Mouse (Mus musculus): Measurements from ENCODE around the gene Ackr2.

Ackr2 gene

GRCm38 (mm10) chr9:121891301-121891700 lies 6.9 kb upstream of the Ackr2 start:
- DNase-seq (ENCODE audit: low read depth, low spot score), result no peak

GRCm38 (mm10) chr9:121892057-121892687 lies 6.0 kb upstream of the Ackr2 start:
- no peak for DNase-seq (ENCODE audit: low read depth, low spot score)

- DNase-seq (ENCODE audit: low read depth, low spot score), result no peak
Observed at GRCm38 (mm10) chr9:121894447-121894846, 3.7 kb upstream of the Ackr2 start.

GRCm38 (mm10) chr9:121895392-121895993 lies 2.7 kb upstream of the Ackr2 start:
- no peak for DNase-seq (ENCODE audit: low read depth, low spot score)

- no peak for DNase-seq (ENCODE audit: low read depth, low spot score)
Observed at GRCm38 (mm10) chr9:121896820-121897219, 1.3 kb upstream of the Ackr2 start.

- no peak for DNase-seq (ENCODE audit: low read depth, low spot score)
Observed at GRCm38 (mm10) chr9:121899306-121899705, 1.2 kb downstream of the Ackr2 start.

GRCm38 (mm10) chr9:121900282-121900855 lies 2.2 kb downstream of the Ackr2 start:
- DNase-seq (ENCODE audit: low read depth, low spot score), result no peak

GRCm38 (mm10) chr9:121901710-121902700 lies 3.9 kb downstream of the Ackr2 start:
- DNase-seq (ENCODE audit: low read depth, low spot score), result no peak

GRCm38 (mm10) chr9:121903476-121904305 lies 5.5 kb downstream of the Ackr2 start:
- no peak for DNase-seq (ENCODE audit: low read depth, low spot score)

- DNase-seq (ENCODE audit: low read depth, low spot score), result no peak
Observed at GRCm38 (mm10) chr9:121904319-121904718, 6.2 kb downstream of the Ackr2 start.

GRCm38 (mm10) chr9:121904946-121905345 lies 6.8 kb downstream of the Ackr2 start:
- no peak for DNase-seq (ENCODE audit: low read depth, low spot score)

- no peak for DNase-seq (ENCODE audit: low read depth, low spot score)
Observed at GRCm38 (mm10) chr9:121905556-121906185, 7.5 kb downstream of the Ackr2 start.

- DNase-seq (ENCODE audit: low read depth, low spot score), result no peak
Observed at GRCm38 (mm10) chr9:121906456-121906855, 8.3 kb downstream of the Ackr2 start.

- DNase-seq (ENCODE audit: low read depth, low spot score), result no peak
Observed at GRCm38 (mm10) chr9:121907356-121908070, 9.4 kb downstream of the Ackr2 start.

- DNase-seq (ENCODE audit: low read depth, low spot score), result no peak
Observed at GRCm38 (mm10) chr9:121908321-121908720, 10.2 kb downstream of the Ackr2 start.

- DNase-seq (ENCODE audit: low read depth, low spot score), result no peak
Observed at GRCm38 (mm10) chr9:121909635-121910034, 11.5 kb downstream of the Ackr2 start.

GRCm38 (mm10) chr9:121911196-121911595 lies 13.0 kb downstream of the Ackr2 start:
- DNase-seq (ENCODE audit: low read depth, low spot score), result no peak

GRCm38 (mm10) chr9:121912786-121913185 lies 14.6 kb downstream of the Ackr2 start:
- DNase-seq (ENCODE audit: low read depth, low spot score), result no peak

GRCm38 (mm10) chr9:121914226-121914757 lies 16.1 kb downstream of the Ackr2 start:
- no peak for DNase-seq (ENCODE audit: low read depth, low spot score)

GRCm38 (mm10) chr9:121915056-121915455 lies 16.9 kb downstream of the Ackr2 start:
- DNase-seq (ENCODE audit: low read depth, low spot score), result no peak
